Mouse (Mus musculus): ENCODE results near the gene Pdcd1lg2. TPM values are rescaled to one million over a fixed set of nuclear protein-coding genes. Genes with fewer than 3 reads are reported as not detected.
"Not testable (repeated sequence)": the region's sequence is repeated elsewhere in the genome, so short reads cannot be mapped to it uniquely, and the experiment has no call there.

Gene Pdcd1lg2
- polyA plus RNA-seq, 1 experiment = not detected

- no peak for DNase-seq (ENCODE audit: low read depth)
These were observed 27.4 kb upstream of the Pdcd1lg2 start for GRCm38 (mm10) chr19:29383368-29383767.

- no peak for DNase-seq (ENCODE audit: low read depth)
These were observed 26.3 kb upstream of the Pdcd1lg2 start for GRCm38 (mm10) chr19:29384412-29384811.

GRCm38 (mm10) chr19:29384994-29385393 lies 25.7 kb upstream of the Pdcd1lg2 start:
- DNase-seq (ENCODE audit: low read depth) = no peak

- no peak for DNase-seq (ENCODE audit: low read depth)
These were observed 24.9 kb upstream of the Pdcd1lg2 start for GRCm38 (mm10) chr19:29385822-29386221.

- no peak for DNase-seq (ENCODE audit: low read depth)
These were observed 21.9 kb upstream of the Pdcd1lg2 start for GRCm38 (mm10) chr19:29388818-29389217.

- DNase-seq (ENCODE audit: low read depth) = no peak
These were observed 20.2 kb upstream of the Pdcd1lg2 start for GRCm38 (mm10) chr19:29390483-29390882.

GRCm38 (mm10) chr19:29391279-29391678 lies 19.4 kb upstream of the Pdcd1lg2 start:
- DNase-seq (ENCODE audit: low read depth) = no peak

- DNase-seq (ENCODE audit: low read depth) = no peak
These were observed 17.4 kb upstream of the Pdcd1lg2 start for GRCm38 (mm10) chr19:29393333-29393732.

- DNase-seq (ENCODE audit: low read depth) = no peak
These were observed 16.0 kb upstream of the Pdcd1lg2 start for GRCm38 (mm10) chr19:29394721-29395120.

- DNase-seq (ENCODE audit: low read depth) = peak; percentile 85
These were observed 14.4 kb upstream of the Pdcd1lg2 start for GRCm38 (mm10) chr19:29396353-29396752.

- DNase-seq (ENCODE audit: low read depth) = no peak
These were observed 10.9 kb upstream of the Pdcd1lg2 start for GRCm38 (mm10) chr19:29399786-29400185.

GRCm38 (mm10) chr19:29400466-29400865 lies 10.3 kb upstream of the Pdcd1lg2 start:
- DNase-seq (ENCODE audit: low read depth) = no peak

GRCm38 (mm10) chr19:29402621-29403020 lies 8.1 kb upstream of the Pdcd1lg2 start:
- DNase-seq (ENCODE audit: low read depth) = no peak

- DNase-seq (ENCODE audit: low read depth) = no peak
These were observed 7.5 kb upstream of the Pdcd1lg2 start for GRCm38 (mm10) chr19:29403251-29403650.

- no peak for DNase-seq (ENCODE audit: low read depth)
These were observed 5.3 kb upstream of the Pdcd1lg2 start for GRCm38 (mm10) chr19:29405388-29405787.

GRCm38 (mm10) chr19:29406042-29407017 lies 4.4 kb upstream of the Pdcd1lg2 start:
- no peak for DNase-seq (ENCODE audit: low read depth)

- no peak for DNase-seq (ENCODE audit: low read depth)
These were observed 2.0 kb downstream of the Pdcd1lg2 start for GRCm38 (mm10) chr19:29412476-29413420.

GRCm38 (mm10) chr19:29414513-29414912 lies 3.8 kb downstream of the Pdcd1lg2 start:
- no peak for DNase-seq (ENCODE audit: low read depth)

- not testable (repeated sequence) for DNase-seq (ENCODE audit: low read depth)
These were observed 4.2 kb downstream of the Pdcd1lg2 start for GRCm38 (mm10) chr19:29414917-29415316.

GRCm38 (mm10) chr19:29416393-29416902 lies 5.7 kb downstream of the Pdcd1lg2 start:
- no peak for DNase-seq (ENCODE audit: low read depth)

GRCm38 (mm10) chr19:29417188-29417587 lies 6.5 kb downstream of the Pdcd1lg2 start:
- no peak for DNase-seq (ENCODE audit: low read depth)

- no peak for DNase-seq (ENCODE audit: low read depth)
These were observed 7.2 kb downstream of the Pdcd1lg2 start for GRCm38 (mm10) chr19:29417894-29418293.
